Comparison of ENCODE assay signal across 19 mouse cellular contexts in genomic region chr6:47014886-47015586, GRCm38 (mm10).
A peak's percentile ranks its signal among the peaks of the same experiment; 100 is the strongest.
DNase-seq lines count a peak whose midpoint lies in the region; ATAC-seq and TF ChIP-seq lines count a peak whose summit lies in the region.
"Had no signal": no experiment of that assay in that cellular context is flagged by ENCODE, and none has a peak within 500 bp of the region (broad histone marks: within the 10 kb centered on the region; RNA-seq: fewer than 3 reads in every experiment).

No protein-coding gene starts in this region.

- 0 out of 2 replicates have a peak, but pooled peaks cover 4% of the 10 kb centered on the region for H3K4me1 ChIP-seq in hindbrain, embryonic 15.5 days (replicated peaks)
- no peaks in the 10 kb centered on the region for H3K4me1 ChIP-seq in hindbrain, embryonic 10.5 days (replicated peaks)
- H3K4me1 ChIP-seq in midbrain, embryonic 16.5 days (ENCODE audit: control insufficient read depth, insufficient read depth, low read length), result peaks cover 9% of the 10 kb centered on the region
- no peaks in the 10 kb centered on the region for H3K4me1 ChIP-seq in midbrain, embryonic 10.5 days
- no peaks in the 10 kb centered on the region for H3K4me1 ChIP-seq in thymus, adult 2 months (replicated peaks; ENCODE audit: control insufficient read depth, insufficient read depth, low read length)
- H3K4me1 ChIP-seq: kidney, embryonic 15.5 days; limb, embryonic 12.5 days; liver, embryonic 13.5 days; lung, embryonic 15.5 days had no signal

- peak overlapping the region; percentile 7; the same call in 1 of the 2 replicates for H3K27ac ChIP-seq in hindbrain, embryonic 15.5 days (replicated peaks)
- no peak overlapping the region for H3K27ac ChIP-seq in hindbrain, embryonic 10.5 days
- H3K27ac ChIP-seq in midbrain, embryonic 16.5 days (ENCODE audit: low read length), result peak overlapping the region; percentile 13; the same call in 1 of the 2 replicates
- H3K27ac ChIP-seq in midbrain, embryonic 10.5 days (replicated peaks), result no peak overlapping the region
- no peak overlapping the region for H3K27ac ChIP-seq in thymus, adult 2 months (ENCODE audit: control insufficient read depth, insufficient read depth, low read length)
- H3K27ac ChIP-seq: kidney, embryonic 15.5 days; limb, embryonic 12.5 days; liver, embryonic 13.5 days; lung, embryonic 15.5 days had no signal

- no peak for TF ChIP-seq CTCF in thymus, adult 2 months (IDR thresholded peaks at IDR 0.05; ENCODE audit: borderline replicate concordance, control insufficient read depth, extremely low read depth, insufficient read depth, low read length, poor library complexity)

- H3K36me3 ChIP-seq in hindbrain, embryonic 15.5 days, result no peaks in the 10 kb centered on the region
- H3K36me3 ChIP-seq in hindbrain, embryonic 10.5 days, result no peaks in the 10 kb centered on the region
- no peaks in the 10 kb centered on the region for H3K36me3 ChIP-seq in midbrain, embryonic 16.5 days (ENCODE audit: control insufficient read depth, insufficient read depth, low read length)
- no peaks in the 10 kb centered on the region for H3K36me3 ChIP-seq in midbrain, embryonic 10.5 days
- H3K36me3 ChIP-seq in thymus, adult 2 months (ENCODE audit: control insufficient read depth, insufficient read depth, low read length), result no peaks in the 10 kb centered on the region
- H3K36me3 ChIP-seq: kidney, embryonic 15.5 days; limb, embryonic 12.5 days; liver, embryonic 13.5 days; lung, embryonic 15.5 days had no signal

- DNase-seq in cerebellum, postnatal 10 days, result peak; percentile 10 to 15
- DNase-seq in cerebellum, postnatal 25 days, result no peak
- no peak for DNase-seq in hindbrain, embryonic 10.5 days (ENCODE audit: low spot score)
- no peak for DNase-seq in midbrain, embryonic 10.5 days (ENCODE audit: low spot score)
- peak; percentile 15 for DNase-seq in retina, embryonic 14.5 days (ENCODE audit: low spot score)
- no peak for DNase-seq in thymus, adult 2 months
- DNase-seq: B cell, adult 2 months; cerebellum, adult 11-12 months; heart, postnatal 14 days; liver, embryonic 13.5 days; right cerebral cortex, postnatal 4 days; thymus, postnatal 36 days had no signal

- H3K27me3 ChIP-seq in hindbrain, embryonic 15.5 days, result no peaks in the 10 kb centered on the region
- H3K27me3 ChIP-seq in hindbrain, embryonic 10.5 days (ENCODE audit: insufficient read depth, poor library complexity, severe bottlenecking), result no peaks in the 10 kb centered on the region
- no peaks in the 10 kb centered on the region for H3K27me3 ChIP-seq in midbrain, embryonic 16.5 days (ENCODE audit: control insufficient read depth, insufficient read depth, low read depth, low read length)
- no peaks in the 10 kb centered on the region for H3K27me3 ChIP-seq in midbrain, embryonic 10.5 days (ENCODE audit: low read depth, poor library complexity, severe bottlenecking)
- H3K27me3 ChIP-seq in thymus, adult 2 months (ENCODE audit: control insufficient read depth, insufficient read depth, low read length), result no peaks in the 10 kb centered on the region
- H3K27me3 ChIP-seq: kidney, embryonic 15.5 days; limb, embryonic 12.5 days; liver, embryonic 13.5 days; lung, embryonic 15.5 days had no signal

- H3K4me3 ChIP-seq in hindbrain, embryonic 15.5 days, result no peak overlapping the region
- no peak overlapping the region for H3K4me3 ChIP-seq in hindbrain, embryonic 10.5 days
- H3K4me3 ChIP-seq in midbrain, embryonic 16.5 days (ENCODE audit: low read depth, low read length), result no peak overlapping the region
- no peak overlapping the region for H3K4me3 ChIP-seq in midbrain, embryonic 10.5 days
- no peak overlapping the region for H3K4me3 ChIP-seq in thymus, adult 2 months (ENCODE audit: control insufficient read depth, insufficient read depth, low read length)
- H3K4me3 ChIP-seq: erythroblast, embryonic 14.5 days; kidney, embryonic 15.5 days; limb, embryonic 12.5 days; liver, embryonic 13.5 days; lung, embryonic 15.5 days had no signal

- 50% methylated on average over 1 of the region's 1 CpGs for WGBS in hindbrain, embryonic 15.5 days
- WGBS in hindbrain, embryonic 10.5 days, result 75% methylated on average over 1 of the region's 1 CpGs
- 73% methylated on average over 1 of the region's 1 CpGs for WGBS in midbrain, embryonic 16.5 days
- 90% methylated on average over 1 of the region's 1 CpGs for WGBS in midbrain, embryonic 10.5 days
- 86% methylated on average over 1 of the region's 1 CpGs for WGBS in thymus, adult 2 months

- ATAC-seq in hindbrain, embryonic 15.5 days (ENCODE audit: low FRiP score, low read depth), result no peak
- no peak for ATAC-seq in midbrain, embryonic 16.5 days

- H3K9me3 ChIP-seq in hindbrain, embryonic 15.5 days, result no peaks in the 10 kb centered on the region
- no peaks in the 10 kb centered on the region for H3K9me3 ChIP-seq in hindbrain, embryonic 10.5 days
- no peaks in the 10 kb centered on the region for H3K9me3 ChIP-seq in midbrain, embryonic 16.5 days (replicated peaks; ENCODE audit: control insufficient read depth, low read length, poor library complexity, severe bottlenecking)
- no peaks in the 10 kb centered on the region for H3K9me3 ChIP-seq in midbrain, embryonic 10.5 days (replicated peaks)
- H3K9me3 ChIP-seq: kidney, embryonic 15.5 days; limb, embryonic 12.5 days; liver, embryonic 13.5 days; lung, embryonic 15.5 days had no signal

- H3K4me2 ChIP-seq in hindbrain, embryonic 15.5 days, result no peak overlapping the region
- H3K4me2 ChIP-seq in midbrain, embryonic 16.5 days (ENCODE audit: low read length), result no peak overlapping the region
- H3K4me2 ChIP-seq: heart, embryonic 11.5 days; kidney, embryonic 15.5 days; limb, embryonic 12.5 days; liver, embryonic 13.5 days; lung, embryonic 15.5 days had no signal

- no peak overlapping the region for H3K9ac ChIP-seq in hindbrain, embryonic 15.5 days
- no peak overlapping the region for H3K9ac ChIP-seq in midbrain, embryonic 16.5 days (ENCODE audit: low read depth, low read length)
- H3K9ac ChIP-seq: kidney, embryonic 15.5 days; limb, embryonic 12.5 days; liver, embryonic 13.5 days; lung, embryonic 15.5 days had no signal

- TF ChIP-seq POLR2A in thymus, adult 2 months (IDR thresholded peaks at IDR 0.05; ENCODE audit: control insufficient read depth, extremely low read depth, insufficient read depth, low read length, poor library complexity), result no peak

Comparison
In these comparisons a context has a peak if more than half of its experiments do, and no peak if none do; other contexts are left out.
1. DNase-seq: peak in cerebellum, postnatal 10 days (2 of 2) and retina, embryonic 14.5 days (single experiment); none in cerebellum, postnatal 25 days (0 of 2), hindbrain, embryonic 10.5 days (single experiment), midbrain, embryonic 10.5 days (single experiment) and thymus, adult 2 months (single experiment).
2. H3K27ac ChIP-seq: peak in hindbrain, embryonic 15.5 days (single experiment) and midbrain, embryonic 16.5 days (single experiment); none in hindbrain, embryonic 10.5 days (single experiment), midbrain, embryonic 10.5 days (single experiment) and thymus, adult 2 months (single experiment).